Mouse (Mus musculus) kidney, adult 2 months (tissue): ENCODE data around the gene Ttll9.

ENCODE experiments used
- CTCF ChIP-seq: fragments of 200-500 bp; conservative IDR thresholded peaks from 2 replicates; pipeline ENCODE4 v1.5.1; 2011; ENCODE audit warnings: low read depth, mild to moderate bottlenecking, control low read depth, low read length, moderate library complexity, mixed read lengths; ENCODE audit not compliant: insufficient read depth, insufficient read length
- POLR2A ChIP-seq: fragments of 200-500 bp; IDR thresholded peaks from one replicate; pipeline ENCODE4 v1.6.1; 2011; ENCODE audit warnings: low read depth, low read length, control low read depth

DNA sequence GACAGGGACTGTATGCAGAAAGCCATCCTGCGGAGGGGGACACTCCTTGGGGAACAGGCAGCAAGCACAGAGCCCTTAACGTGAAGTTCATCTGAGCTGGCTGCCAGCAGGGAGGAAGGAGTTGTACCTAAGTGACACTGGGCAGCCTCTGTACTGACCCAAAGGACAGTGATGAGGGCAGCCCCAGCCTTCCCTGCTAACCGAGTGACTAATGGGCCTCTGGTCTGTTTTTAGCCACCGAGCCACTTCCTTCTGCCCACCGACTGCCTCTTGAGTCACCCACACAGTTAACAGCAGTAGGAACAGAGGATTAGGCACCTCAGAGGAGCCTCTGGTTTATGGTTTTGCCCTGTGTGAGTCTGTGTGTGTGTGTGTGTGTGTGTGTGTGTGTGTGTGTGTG, 34.9 kb upstream of the Ttll9 start:
- no peak for TF ChIP-seq CTCF
- TF ChIP-seq POLR2A, result no peak
